Mouse (Mus musculus) lung, postnatal 4 days (tissue): Measurements from ENCODE around the gene Cdhr3.
"Not testable (repeated sequence)": the region's sequence is repeated elsewhere in the genome, so short reads cannot be mapped to it uniquely, and the experiment has no call there.

Experiments used
- DNase-seq, 2 experiments: peaks; one replicate each; pipeline ENCODE4 v3.0.0; 2021

Gene Cdhr3

DNA sequence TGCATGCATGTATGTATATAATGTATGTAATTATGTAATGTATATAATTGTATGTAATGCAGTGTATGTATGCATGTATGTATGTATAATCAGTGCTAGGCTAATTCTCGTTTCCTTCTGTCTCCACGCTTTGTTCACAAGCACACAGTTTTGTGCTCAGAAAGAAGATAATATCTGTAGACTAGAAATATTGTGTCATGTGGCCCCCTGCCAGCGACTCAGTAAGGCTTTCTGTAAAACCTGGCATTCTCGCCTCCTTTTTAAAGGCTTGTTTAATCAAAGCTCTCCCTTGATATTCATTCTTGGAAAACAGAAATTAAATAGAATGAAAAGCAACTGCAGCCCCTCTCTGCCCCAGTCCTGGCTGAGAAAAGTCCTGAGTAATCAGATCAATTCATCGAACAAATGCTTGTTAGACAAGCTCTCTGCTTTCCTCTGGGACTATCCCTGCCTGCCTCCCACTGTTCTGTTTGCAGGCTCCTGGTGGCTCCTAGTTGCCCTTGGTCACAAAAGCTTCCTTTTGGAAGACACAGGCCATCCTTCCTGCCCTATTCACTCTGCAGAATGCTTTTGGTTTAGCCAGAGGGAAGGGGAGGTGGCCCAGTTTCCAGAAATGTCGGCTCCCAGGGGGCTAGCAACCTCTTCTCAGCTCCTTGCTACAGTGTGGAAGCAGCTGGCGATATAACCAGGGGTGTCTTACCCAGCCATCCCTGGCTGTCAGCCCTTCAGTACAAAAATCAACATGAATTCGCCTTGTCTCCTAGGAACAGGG, 20.6 kb downstream of the Cdhr3 start:
- DNase-seq = no peak

- DNase-seq = no peak
Observed at GRCm38 (mm10) chr12:33068977-33069376, 23.7 kb downstream of the Cdhr3 start.

DNA sequence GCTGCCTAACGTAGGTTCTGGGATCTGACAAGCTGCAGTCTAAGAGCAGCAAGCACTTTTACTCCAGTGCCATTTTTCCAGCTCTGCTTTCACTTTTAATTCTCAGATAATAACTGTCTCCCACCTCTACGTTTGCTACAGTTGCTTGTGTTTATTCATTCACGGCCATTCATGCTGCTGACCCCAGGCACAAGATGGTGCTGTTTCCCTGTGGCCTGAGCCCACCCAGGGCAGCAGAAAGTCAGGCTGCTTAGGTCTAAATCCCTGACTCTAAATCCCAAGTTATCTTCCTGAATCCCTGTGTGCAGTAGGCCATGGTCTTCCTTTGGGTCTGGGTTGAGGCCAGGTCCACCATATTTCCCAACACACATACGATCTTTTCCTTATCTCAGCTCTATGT, 26.3 kb downstream of the Cdhr3 start:
- DNase-seq = no peak

GRCm38 (mm10) chr12:33065162-33065561, 27.5 kb downstream of the Cdhr3 start:
- no peak for DNase-seq

- DNase-seq = no peak
Observed at GRCm38 (mm10) chr12:33064266-33064665, 28.4 kb downstream of the Cdhr3 start.

DNA sequence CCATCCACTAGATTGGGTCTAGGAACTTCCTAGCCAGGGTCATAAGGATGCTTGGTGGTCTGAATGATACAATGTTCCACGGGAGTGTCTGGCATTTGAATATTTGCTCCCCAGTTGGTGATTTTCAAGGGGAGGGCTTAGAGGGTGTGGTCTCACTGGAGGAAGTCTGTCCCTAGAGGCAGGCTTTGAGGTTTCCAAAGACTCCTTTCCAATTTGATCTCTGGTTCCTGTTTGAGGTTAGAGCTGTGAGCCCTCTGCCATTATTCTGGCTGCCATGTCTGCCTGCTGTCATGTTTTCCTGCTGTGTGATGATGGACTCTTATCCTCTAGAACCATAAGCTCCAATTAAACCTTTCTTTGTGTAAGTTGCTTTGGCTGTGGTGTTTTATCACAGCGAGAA, 29.4 kb downstream of the Cdhr3 start:
- no peak for DNase-seq

GRCm38 (mm10) chr12:33062379-33062778, 30.3 kb downstream of the Cdhr3 start:
- not testable (repeated sequence) for DNase-seq

GRCm38 (mm10) chr12:33061651-33062050, 31.0 kb downstream of the Cdhr3 start:
- DNase-seq = no peak

GRCm38 (mm10) chr12:33057231-33058048, 35.2 kb downstream of the Cdhr3 start:
- DNase-seq = peak; percentile 22 to 30

DNA sequence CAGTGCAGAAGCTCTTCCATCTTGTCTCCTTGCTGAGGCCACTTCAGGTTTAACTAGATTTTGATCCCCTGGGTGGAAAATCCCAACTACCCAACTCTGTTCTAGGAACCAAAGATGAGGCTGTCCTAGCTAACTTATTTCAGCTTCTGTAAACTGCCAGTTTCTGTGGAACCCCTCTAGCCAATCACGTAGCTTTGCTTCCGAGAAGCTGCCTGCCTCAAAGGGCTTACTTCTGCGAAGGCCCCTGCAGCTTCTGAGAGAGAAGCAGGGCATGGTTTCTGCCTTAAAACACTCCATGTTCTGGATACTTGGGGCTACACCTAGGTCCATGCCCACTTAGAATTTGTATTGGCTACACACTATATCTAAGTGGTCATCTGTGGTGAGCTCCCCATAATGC, 36.1 kb downstream of the Cdhr3 start:
- no peak for DNase-seq

GRCm38 (mm10) chr12:33056074-33056473, 36.6 kb downstream of the Cdhr3 start:
- DNase-seq = no peak

GRCm38 (mm10) chr12:33053746-33054145, 38.9 kb downstream of the Cdhr3 start:
- no peak for DNase-seq

DNA sequence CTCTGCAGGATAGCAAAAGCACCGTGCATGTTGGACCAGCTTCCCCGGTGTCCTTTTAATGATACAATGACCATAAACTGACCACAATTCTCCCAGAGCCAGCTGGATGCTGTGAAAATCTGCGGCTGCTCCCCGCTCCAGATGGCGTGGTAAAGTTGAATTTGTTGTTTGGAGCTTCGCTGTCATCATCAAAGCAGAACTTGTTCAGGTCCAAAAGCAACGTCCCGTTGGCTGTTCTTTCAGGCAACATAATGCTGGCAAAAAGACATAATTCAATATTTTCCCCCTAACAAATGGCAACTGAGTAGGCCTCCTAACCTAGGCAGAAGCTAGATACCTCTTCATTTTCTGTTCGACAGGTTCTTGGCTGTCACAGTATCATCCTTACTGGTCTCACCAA, 39.4 kb downstream of the Cdhr3 start:
- DNase-seq = no peak

DNA sequence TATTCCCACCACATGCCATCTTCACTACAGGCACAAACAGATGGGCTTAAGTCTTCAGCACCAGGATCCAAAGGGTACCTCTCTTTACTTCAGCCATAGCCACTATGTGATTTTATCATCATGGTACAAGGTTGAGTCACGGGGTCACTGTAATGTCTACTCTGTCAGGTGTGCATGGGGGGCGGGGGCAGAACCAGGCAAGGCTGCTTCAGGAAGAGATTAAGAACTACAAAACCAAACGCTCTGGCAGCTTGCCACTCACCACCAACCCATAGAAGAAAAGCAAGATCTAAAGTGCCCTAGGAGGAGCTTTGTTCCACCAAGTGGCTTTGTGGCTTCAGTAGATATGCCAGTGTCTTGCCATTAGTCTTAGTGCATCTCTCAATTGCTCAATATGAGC, 44.3 kb downstream of the Cdhr3 start:
- no peak for DNase-seq

DNA sequence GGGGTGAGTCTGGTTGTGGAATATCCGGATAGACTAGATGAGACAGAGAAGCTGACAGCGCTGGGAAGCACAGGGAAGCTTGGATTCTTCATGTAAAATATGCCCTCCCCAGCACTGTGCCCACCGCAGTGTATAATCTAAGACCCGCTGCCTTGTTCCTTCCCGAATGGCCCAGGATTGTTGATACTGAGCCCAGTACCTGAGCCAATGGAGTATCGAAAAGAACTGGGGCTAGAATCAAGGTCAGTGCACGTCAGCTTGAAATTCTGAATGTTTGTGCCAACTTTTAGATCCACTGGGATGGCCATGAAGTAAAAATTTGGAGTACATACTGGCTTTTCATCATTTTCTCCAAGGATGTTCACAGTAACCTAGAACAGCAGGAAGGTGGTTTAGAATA, 46.2 kb downstream of the Cdhr3 start:
- no peak for DNase-seq

DNA sequence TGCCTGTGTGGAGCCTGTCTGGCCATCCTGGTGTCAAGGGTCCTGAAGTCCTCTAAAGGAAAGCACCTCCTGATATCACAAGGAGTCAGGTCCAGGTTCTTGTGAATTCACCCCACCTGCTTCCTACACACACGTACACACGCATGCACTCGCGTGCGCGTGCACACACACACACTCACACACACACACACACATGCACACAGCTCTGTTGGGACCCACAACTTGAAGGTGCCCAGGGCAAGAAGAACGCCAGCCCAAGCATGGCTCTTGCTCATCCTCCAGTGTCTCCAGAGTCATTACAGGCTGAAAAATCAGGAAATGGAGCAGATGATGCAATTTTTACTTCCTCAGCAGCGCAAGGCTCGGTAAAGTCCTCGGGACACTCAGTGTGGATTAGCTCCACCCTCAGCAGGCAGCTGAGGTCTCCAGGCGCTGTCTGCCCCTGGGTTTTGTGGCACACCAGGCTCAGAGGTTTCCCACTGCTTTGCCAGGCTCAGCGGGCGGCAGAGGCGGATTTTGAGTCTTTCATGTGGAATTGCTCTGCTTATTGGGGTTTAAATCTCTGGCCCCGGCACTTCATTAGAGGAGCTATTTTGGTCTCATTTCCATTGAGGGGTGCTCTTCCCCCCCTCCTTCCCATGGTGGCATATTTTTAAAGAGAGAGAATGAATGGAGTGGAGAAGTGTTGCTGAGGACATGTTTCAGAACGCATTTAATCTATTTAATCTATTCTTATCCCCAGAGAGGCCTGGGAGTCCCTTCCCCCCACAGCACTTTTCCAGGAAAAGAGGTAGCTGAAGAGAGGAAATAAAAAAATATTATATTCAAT, 46.9 kb downstream of the Cdhr3 start:
- peak; percentile 45 to 49 for DNase-seq

DNA sequence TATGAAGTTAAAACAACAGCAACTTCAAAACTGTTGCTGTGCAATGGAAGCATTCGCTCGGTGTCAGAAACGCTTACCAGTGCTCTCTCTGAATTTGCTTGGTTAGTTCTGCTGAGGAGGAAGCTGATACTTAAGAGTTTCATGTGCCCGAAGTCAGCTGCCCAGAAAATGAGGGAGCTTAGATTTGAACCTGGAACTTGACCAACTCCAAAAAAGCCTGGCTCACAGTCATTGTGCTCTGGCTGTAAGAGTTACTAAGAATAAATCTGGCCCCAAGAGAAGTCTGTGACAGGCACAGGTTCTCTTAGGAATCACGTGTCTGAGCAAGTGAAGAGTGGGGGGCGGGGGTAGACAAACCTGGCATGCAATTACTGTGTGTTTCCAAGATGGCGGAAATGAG, 51.2 kb downstream of the Cdhr3 start:
- no peak for DNase-seq

GRCm38 (mm10) chr12:33040811-33041210, 51.9 kb downstream of the Cdhr3 start:
- no peak for DNase-seq

- DNase-seq = no peak
Observed at GRCm38 (mm10) chr12:33038676-33039075, 54.0 kb downstream of the Cdhr3 start.

DNA sequence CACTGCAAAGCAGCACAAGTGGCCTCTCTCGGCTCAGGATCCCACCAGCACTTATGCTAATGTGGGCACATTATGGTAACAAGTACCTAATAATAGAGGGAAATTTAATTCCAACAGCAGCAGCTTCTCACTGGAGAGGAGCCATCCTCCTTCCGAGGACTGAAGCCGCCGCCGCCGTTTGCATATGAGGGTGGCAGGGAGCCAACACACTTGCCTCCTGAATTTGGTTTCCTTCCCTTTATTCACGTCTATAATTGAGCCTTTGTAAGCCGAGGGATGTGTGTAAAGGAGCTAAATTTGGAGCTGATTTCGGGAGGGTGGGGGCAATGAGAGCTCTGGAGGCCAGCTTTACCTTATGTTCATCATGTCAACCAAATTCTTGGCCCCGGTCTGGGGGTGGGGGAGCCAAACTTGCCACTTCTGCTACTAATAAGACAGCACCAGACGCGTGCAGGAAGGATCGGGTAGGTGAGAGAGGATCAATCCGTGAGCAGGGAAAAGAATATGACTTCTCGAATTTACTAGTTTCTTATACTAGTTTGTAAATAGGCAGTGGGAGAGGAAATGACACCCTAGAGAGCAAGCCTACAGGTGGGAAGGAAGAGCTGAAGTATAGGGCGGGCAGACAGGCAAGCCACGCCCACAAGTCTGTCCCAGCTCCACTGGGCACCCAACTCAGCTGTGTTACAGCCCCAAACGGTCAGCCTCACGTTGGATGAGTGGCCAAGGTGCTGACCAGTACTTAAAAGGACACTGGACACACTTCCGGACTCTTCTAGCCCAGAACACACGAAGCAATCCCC, 56.8 kb downstream of the Cdhr3 start:
- peak; percentile 50 to 56 for DNase-seq

DNA sequence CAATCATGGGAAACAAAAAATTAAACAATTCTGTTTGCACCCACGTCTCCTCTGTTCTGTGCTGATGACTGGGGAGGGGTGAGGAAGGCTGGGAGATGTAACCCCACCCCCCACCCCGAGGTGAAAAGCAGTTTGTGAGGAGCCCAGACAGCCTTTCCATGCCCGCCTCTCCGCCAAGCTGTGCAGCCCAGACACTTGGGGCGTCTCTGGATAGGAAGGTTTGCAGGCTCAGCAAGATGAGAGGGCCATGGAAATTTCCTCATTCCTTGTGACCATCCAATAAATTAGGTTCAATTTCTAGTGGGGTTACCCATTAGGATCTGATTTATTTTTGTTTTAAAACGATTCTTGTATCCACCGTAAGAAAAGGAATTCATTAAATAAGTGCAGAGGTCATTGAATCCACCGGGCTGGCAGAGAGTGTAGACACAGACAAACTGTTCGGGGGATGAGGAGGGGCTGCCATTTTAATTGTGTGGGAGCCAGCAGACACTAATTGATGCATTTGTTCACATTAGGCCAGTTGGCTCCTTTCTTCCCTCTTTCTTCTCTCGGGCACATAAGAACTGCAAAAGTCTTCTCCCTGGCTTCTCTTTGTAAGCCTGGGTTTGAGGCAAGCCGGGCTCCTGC, 57.5 kb downstream of the Cdhr3 start:
- DNase-seq = no peak
